Mouse (Mus musculus): ENCODE data around the gene Lin37.

Lin37 gene

GRCm38 (mm10) chr7:30585170-30585569 lies 25.5 kb upstream of the Lin37 start:
- DNase-seq, result no peak

DNA sequence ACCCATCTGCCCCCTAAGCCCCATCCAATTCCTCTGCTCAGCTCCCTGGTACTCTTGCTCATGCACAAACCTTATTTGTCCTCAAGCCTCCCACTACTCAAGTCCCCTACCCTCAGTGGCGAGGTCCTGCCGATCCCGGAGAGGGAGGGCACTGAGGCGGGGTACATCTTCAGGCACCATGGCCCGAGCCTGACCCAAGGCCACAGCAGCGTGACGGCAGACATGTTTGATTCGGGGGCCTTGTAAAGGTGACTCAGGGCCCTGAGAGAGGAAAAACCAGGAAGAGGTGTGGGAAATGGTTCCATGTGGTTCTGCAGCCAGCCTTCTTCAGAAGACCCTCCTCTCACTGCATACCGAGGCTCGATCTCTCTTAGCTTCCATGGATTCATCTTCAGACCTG lies 24.7 kb upstream of the Lin37 start:
- DNase-seq, result no peak

DNA sequence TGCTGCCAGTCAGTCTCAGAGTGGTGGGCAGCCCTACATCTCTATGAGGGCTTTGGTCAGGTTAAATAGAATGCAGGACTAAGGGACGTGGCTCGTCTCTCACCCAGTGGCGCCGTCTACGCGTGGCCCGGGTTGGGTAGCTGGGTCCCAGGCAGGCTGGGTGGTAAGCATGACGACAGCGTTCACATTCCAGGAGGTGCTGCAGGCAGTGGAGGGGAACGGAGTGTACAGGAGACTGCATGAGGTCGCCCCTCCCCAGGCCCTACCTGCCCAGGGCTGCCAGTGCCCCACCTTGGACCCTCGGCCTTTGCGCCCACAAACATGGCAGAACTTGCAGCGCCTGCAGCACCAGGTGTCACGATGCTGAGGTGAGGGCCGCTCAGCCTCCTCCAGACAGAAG lies 21.9 kb upstream of the Lin37 start:
- DNase-seq, result no peak

DNA sequence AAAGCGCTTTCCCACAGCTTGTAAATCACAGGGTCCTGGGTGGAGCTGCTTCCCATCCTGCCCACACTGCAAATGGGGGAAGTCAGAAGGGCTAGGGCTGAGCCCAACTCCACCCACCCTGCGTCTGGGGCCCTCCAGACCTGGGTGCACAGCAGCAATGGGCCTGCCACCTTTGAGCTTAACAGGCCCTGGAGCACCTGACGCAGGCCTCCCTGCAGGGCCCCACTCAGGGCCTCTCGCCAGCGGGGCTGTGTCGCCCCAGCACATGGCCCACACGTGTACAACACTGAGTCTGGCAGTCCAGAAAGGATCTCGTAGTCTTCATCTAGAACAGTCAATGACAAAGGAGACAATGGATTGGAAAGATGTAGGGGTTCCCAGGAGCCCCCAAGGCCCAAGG lies 20.3 kb upstream of the Lin37 start:
- DNase-seq, result no peak

DNA sequence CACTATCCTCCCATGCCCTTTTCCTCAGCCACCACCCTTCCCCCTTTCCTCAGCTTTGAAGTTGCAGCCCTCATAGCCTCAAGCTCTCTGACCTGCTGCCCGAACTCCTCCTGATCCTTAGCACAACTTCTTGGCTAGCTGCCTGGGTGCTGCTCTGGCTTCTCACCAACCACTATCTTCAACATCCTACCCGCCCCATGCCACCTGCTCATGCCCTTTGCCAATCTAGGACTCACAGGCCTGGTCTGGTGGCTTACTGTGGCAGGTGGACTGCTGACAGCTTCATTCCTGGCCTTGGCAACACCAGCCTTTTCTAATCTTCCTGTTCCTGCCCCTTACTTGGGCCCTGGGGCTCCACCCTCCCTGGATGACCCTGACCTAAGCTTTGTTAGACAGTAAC lies 13.3 kb upstream of the Lin37 start:
- peak; percentile 77 for DNase-seq

DNA sequence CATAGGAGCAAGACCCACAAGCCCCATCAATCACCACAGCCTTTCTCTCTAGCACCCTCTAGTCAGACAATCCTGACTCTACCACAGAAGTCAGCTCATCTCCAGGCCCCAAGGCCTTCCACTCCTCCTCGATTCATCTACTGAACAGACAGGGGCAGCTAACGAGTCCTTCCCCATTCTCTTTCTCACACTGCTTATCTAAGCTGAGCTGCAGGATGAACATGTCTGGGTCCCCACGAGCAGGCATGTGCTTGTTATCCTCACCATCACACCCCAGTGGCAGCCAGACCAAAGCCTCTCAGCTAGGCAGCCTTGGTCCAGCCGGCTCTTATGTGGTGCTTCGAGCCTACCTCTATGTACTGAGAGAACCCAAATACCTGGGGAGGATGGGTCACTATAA lies 12.8 kb upstream of the Lin37 start:
- no peak for DNase-seq

GRCm38 (mm10) chr7:30567555-30567954 lies 7.9 kb upstream of the Lin37 start:
- no peak for DNase-seq

GRCm38 (mm10) chr7:30566033-30566432 lies 6.4 kb upstream of the Lin37 start:
- DNase-seq, result no peak

DNA sequence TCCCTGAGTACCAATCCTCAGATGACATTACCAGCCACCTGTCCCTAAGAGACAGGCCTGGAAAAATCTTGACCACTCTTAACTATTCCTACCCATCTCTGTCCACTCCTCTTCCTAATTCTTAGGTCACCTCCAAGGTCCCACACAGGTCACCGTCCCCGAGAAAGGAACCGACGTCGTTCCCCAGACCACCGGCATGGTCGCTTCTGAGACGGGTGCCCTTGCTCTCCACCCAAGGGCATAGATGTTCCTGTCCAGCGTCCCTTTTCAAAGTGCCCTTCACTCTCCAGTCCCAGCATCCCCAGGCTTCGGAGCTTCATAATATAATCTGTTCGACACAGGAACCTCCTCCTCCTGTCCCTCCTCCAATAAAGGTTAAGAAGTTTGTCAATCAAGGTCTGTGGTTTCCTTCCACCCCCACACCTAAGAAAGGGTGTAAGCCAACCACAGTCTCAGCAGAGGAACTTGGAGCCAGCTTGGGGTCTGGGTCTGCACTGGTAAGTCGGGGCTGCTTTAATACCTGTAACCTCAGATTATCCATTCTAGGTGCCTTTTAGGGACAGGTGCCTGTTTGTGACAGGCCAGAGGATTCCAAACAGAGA lies 5.4 kb upstream of the Lin37 start, which contains the start of gene Igflr1:
Igflr1 (plus strand) TSS at position 458 of the 602 bp plus-strand sequence.
- no peak for DNase-seq

- DNase-seq, result no peak
These were observed 4.3 kb upstream of the Lin37 start for GRCm38 (mm10) chr7:30563906-30564280.

GRCm38 (mm10) chr7:30563117-30563905 lies 3.7 kb upstream of the Lin37 start, which contains the start of the genes U2af1l4, Gm49396 and Psenen:
U2af1l4 (plus strand) TSS chr7:30563301.
Gm49396 (plus strand) TSS chr7:30563344.
Psenen (minus strand) TSS chr7:30563627.
- peak; percentile 94 for DNase-seq

DNA sequence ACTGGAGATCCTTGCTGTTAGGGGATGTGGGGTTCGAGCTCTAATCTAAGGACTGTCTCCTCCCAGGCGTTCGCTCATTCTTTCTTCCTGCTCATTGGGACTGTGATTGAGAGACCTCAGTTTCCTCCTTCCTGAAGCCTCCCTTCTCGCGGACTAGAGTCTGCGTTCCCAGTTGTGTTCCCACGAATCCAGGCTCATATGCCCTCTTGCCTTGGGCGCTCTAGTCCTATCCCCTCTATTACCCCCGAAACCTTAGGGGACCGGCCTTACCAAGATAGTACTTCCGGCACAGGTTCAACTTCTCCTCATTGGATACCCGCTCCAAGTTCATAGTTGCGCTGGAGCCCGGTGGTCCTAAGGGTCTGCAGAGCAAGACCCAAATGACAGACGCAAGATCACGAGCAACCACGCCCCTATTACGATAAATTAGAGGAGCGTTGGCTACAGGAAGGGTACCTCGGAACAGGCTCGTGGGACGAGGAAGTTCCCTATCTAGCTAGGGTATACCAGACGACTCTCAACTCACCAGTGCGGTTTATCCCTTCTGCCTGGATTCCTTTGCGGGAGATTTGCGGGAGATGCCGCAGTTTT lies 3.0 kb upstream of the Lin37 start:
- no peak for DNase-seq

- DNase-seq, result no peak
These were observed 658 bp upstream of the Lin37 start for GRCm38 (mm10) chr7:30560296-30560695.

- no peak for DNase-seq
These were observed 789 bp downstream of the Lin37 start for GRCm38 (mm10) chr7:30558656-30559442.

DNA sequence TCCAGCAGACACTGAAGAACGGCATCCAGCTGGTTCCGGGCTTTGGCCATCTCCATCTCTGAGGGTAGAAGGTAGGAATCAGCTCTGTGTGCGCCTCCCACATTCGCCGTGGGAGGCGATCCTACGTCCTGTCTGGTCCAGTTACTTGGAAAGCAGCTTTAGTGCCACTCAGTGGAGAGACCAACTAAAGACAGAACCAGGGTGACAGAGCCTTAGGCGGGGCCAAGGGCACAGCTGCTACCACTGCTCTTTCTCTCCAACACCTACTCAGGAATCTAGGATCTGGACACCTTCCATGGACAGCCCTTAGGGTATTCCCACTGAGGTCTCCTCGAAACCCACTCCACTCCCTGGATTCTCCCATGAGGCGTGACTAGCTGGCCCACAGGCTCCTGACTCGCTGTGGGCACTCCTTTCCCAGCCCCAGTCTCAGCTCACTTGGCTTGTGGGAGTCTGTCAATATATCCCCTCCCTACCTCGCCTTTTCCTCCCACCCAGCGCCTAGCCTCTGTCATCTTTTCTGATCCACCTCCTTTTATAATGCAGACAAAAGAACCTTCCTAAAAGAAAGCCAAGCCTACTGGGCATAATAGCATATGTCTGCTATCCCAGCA lies 1.6 kb downstream of the Lin37 start:
- DNase-seq, result no peak

DNA sequence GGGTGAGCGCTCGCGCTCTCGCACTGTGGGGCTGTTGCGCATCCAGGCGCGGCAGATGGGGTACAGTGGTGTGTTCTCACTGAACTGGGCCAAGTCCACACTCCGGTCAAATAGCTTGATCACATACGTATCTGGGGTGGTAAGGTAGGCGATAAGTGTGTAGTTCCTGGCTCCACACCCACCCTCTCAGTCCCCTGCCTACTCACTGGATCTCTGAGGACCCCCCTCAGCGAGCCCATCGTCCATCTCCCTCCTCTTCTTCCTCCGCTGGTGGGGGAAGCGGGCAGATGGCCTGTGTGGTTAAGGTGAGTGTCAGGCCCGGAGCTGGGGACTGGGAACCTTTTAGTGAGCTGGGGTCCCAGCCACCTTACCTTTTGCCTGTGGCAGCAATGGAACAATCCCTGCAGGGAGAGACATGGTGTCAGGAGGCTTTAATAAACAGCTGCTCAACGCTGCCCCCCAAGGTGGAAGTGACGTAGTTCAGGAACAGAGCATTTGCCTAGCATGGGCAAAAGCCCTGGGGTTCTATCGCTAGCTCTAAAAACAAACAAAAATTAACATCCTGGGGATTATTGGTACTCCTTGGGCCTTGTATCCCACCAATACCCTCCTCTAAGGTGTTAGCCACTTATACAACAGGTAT lies 2.6 kb downstream of the Lin37 start:
- DNase-seq, result no peak

GRCm38 (mm10) chr7:30553810-30554584 lies 5.6 kb downstream of the Lin37 start:
- DNase-seq, result no peak

GRCm38 (mm10) chr7:30553021-30553589 lies 6.5 kb downstream of the Lin37 start:
- peak; percentile 43 for DNase-seq

- DNase-seq, result peak; percentile 97
These were observed 7.3 kb downstream of the Lin37 start, which contains the start of the genes Hspb6 and Proser3 for GRCm38 (mm10) chr7:30552102-30553020. Hspb6 (plus strand) TSS chr7:30552178. Proser3 (minus strand) TSS chr7:30552299.
